Mouse (Mus musculus) inflammation-experienced regulatory T-cells, adult 6 months (primary cell): ENCODE results near the gene Ttyh3. TPM values are rescaled to one million over a fixed set of nuclear protein-coding genes. Genes with fewer than 3 reads are reported as not detected.

Experiments
- ATAC-seq: one replicate; pipeline ENCODE4 v1.8.0; 2017
- polyA plus RNA-seq, 3 experiments: library from polyadenylated mRNA; unstranded; fragments of 100-300 nt; shearing (Covaris generic); gene quantifications; one replicate each; pipeline ENCODE4 v1.2.1; 2017

Ttyh3 gene
- polyA plus RNA-seq, 3 experiments from 2014 or later: 2.8 to 4.2 (median 3.7) TPM

- ATAC-seq: no peak
Observed at GRCm38 (mm10) chr5:140651231-140651630, 2.4 kb upstream of the Ttyh3 start.

- no peak for ATAC-seq
Observed at GRCm38 (mm10) chr5:140649881-140650414, 1.1 kb upstream of the Ttyh3 start.

GRCm38 (mm10) chr5:140649101-140649667 is 353 bp upstream of the Ttyh3 start:
- ATAC-seq: peak; percentile 93

GRCm38 (mm10) chr5:140647821-140648518 is 861 bp downstream of the Ttyh3 start:
- ATAC-seq: no peak

- ATAC-seq: no peak
Observed at GRCm38 (mm10) chr5:140647031-140647760, 1.6 kb downstream of the Ttyh3 start.

GRCm38 (mm10) chr5:140646171-140646570 is 2.7 kb downstream of the Ttyh3 start:
- ATAC-seq: no peak

GRCm38 (mm10) chr5:140645454-140645853 is 3.4 kb downstream of the Ttyh3 start:
- ATAC-seq: no peak

- ATAC-seq: no peak
Observed at GRCm38 (mm10) chr5:140644702-140645201, 4.1 kb downstream of the Ttyh3 start.

GRCm38 (mm10) chr5:140644263-140644662 is 4.6 kb downstream of the Ttyh3 start:
- ATAC-seq: no peak

- ATAC-seq: no peak
Observed at GRCm38 (mm10) chr5:140642076-140642475, 6.8 kb downstream of the Ttyh3 start.

- no peak for ATAC-seq
Observed at GRCm38 (mm10) chr5:140641254-140641928, 7.4 kb downstream of the Ttyh3 start.

- ATAC-seq: no peak
Observed at GRCm38 (mm10) chr5:140640812-140641211, 8.0 kb downstream of the Ttyh3 start.

- ATAC-seq: no peak
Observed at GRCm38 (mm10) chr5:140639871-140640270, 9.0 kb downstream of the Ttyh3 start.

- ATAC-seq: no peak
Observed at GRCm38 (mm10) chr5:140639312-140639711, 9.5 kb downstream of the Ttyh3 start.

GRCm38 (mm10) chr5:140638484-140638883 is 10.3 kb downstream of the Ttyh3 start:
- ATAC-seq: no peak

- ATAC-seq: peak; percentile 66
Observed at GRCm38 (mm10) chr5:140637989-140638388, 10.8 kb downstream of the Ttyh3 start.

GRCm38 (mm10) chr5:140637058-140637410 is 11.8 kb downstream of the Ttyh3 start:
- ATAC-seq: peak; percentile 4

- peak; percentile 75 for ATAC-seq
Observed at GRCm38 (mm10) chr5:140636316-140637057, 12.3 kb downstream of the Ttyh3 start.

- ATAC-seq: no peak
Observed at GRCm38 (mm10) chr5:140634798-140635722, 13.8 kb downstream of the Ttyh3 start.

- no peak for ATAC-seq
Observed at GRCm38 (mm10) chr5:140633432-140633831, 15.4 kb downstream of the Ttyh3 start.

- ATAC-seq: no peak
Observed at GRCm38 (mm10) chr5:140628995-140629394, 19.8 kb downstream of the Ttyh3 start.
